Mouse (Mus musculus) heart, embryonic 12.5 days (tissue): ENCODE measurements around the gene Hist1h4c. TPM values are rescaled to one million over a fixed set of nuclear protein-coding genes. Genes with fewer than 3 reads are reported as not detected.
"Not testable (repeated sequence)": the region's sequence is repeated elsewhere in the genome, so short reads cannot be mapped to it uniquely, and the experiment has no call there.

ENCODE experiments used
- ATAC-seq: fragments of 200-750 bp; cut with Nextera tagmentation; 2 replicates; pipeline ENCODE4 v1.8.0; 2017; ENCODE audit warnings: moderate TSS enrichment, moderate library complexity; ENCODE audit not compliant: insufficient number of reproducible peaks, low FRiP score
- H3K27ac ChIP-seq: fragments of 300-500 bp; sonication (generic); 2 replicates; pipeline ENCODE4 v1.5.1; 2016; ENCODE audit warnings: mild to moderate bottlenecking, moderate library complexity; ENCODE audit not compliant: poor library complexity, severe bottlenecking
- H3K27me3 ChIP-seq: fragments of 300-500 bp; sonication (generic); replicated peaks from 2 replicates; pipeline ENCODE4 v1.6.1; 2016; ENCODE audit warnings: mild to moderate bottlenecking, moderate library complexity
- H3K36me3 ChIP-seq: fragments of 300-500 bp; sonication (generic); 2 replicates; pipeline ENCODE4 v1.6.1; 2016; ENCODE audit warnings: mild to moderate bottlenecking, moderate library complexity
- H3K4me1 ChIP-seq: fragments of 300-500 bp; sonication (generic); replicated peaks from 2 replicates; pipeline ENCODE4 v1.6.1; 2016; ENCODE audit warnings: mild to moderate bottlenecking
- H3K4me2 ChIP-seq: fragments of 300-500 bp; sonication (generic); 2 replicates; pipeline ENCODE4 v1.6.1; 2016; ENCODE audit warnings: mild to moderate bottlenecking, moderate library complexity
- H3K4me3 ChIP-seq: fragments of 300-500 bp; sonication (generic); 2 replicates; pipeline ENCODE4 v1.5.1; 2016; ENCODE audit warnings: mild to moderate bottlenecking
- H3K9ac ChIP-seq: fragments of 300-500 bp; sonication (generic); 2 replicates; pipeline ENCODE4 v1.6.1; 2016; ENCODE audit warnings: mild to moderate bottlenecking, moderate library complexity
- H3K9me3 ChIP-seq: fragments of 300-500 bp; sonication (generic); replicated peaks from 2 replicates; pipeline ENCODE4 v1.6.1; 2016; ENCODE audit warnings: mild to moderate bottlenecking, moderate library complexity
- WGBS: fragments of 180-500 bp; shearing (Covaris S2); methylation state at CpG from one replicate; pipeline ENCODE4 v1.1.7; 2016; 5-methylcytosine and 5-hydroxymethylcytosine counted together
- polyA plus RNA-seq: library from polyadenylated mRNA; unstranded; fragments of >200 nt; fragmentation: Nextera tagmentation; extraction: Ambion mirVana; gene quantifications from 2 replicates; pipeline ENCODE4 v1.2.1, GENCODE M21; 2016

The Hist1h4c gene
- polyA plus RNA-seq, 1 experiment from 2014 or later: 3.5 TPM

DNA sequence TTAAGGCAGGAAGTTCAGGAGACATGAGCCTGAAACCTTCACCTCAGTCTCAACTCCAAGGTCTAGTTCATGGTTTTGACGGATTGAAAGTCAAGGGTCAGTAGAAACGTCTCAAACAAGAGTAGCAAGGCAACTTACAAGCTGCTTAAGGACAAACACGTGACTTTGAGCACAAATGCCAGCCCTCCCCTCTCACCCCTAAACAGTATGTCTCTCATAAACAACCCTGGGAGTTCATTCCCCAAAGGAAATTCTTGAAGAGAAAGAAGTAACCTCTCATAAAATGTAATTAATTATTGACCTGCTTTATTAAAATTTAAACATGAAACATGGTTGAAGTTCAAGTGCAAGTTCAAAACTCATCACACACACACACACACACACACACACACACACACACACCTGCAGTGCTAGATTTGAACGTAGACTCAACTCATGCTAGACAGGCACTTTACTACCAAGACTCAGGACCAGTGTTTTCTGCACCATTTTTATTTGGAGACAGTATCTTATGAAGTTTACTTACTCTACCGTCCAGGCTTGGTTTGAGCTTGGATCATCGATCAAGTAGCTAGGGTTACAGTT, 4.3 kb downstream of the Hist1h4c start:
- H3K4me2 ChIP-seq: no peak overlapping the region
- no peak overlapping the region for H3K9ac ChIP-seq
- WGBS: 80% methylated on average over 6 of the region's 6 CpGs
- no peak overlapping the region for H3K27ac ChIP-seq
- no peaks in the 10 kb centered on the region for H3K36me3 ChIP-seq
- no peaks in the 10 kb centered on the region for H3K27me3 ChIP-seq
- H3K9me3 ChIP-seq: no peaks in the 10 kb centered on the region
- peaks cover 13% of the 10 kb centered on the region for H3K4me1 ChIP-seq
- H3K4me3 ChIP-seq: no peak overlapping the region
- no peak for ATAC-seq

GRCm38 (mm10) chr13:23689459-23689858, 8.8 kb downstream of the Hist1h4c start:
- H3K4me2 ChIP-seq: no peak overlapping the region
- H3K9me3 ChIP-seq: no peaks in the 10 kb centered on the region
- no peak overlapping the region for H3K9ac ChIP-seq
- H3K36me3 ChIP-seq: no peaks in the 10 kb centered on the region
- H3K4me3 ChIP-seq: no peak overlapping the region
- no peaks in the 10 kb centered on the region for H3K27me3 ChIP-seq
- peaks cover 8% of the 10 kb centered on the region; the same call in 1 of the 2 replicates for H3K4me1 ChIP-seq
- WGBS: 40% methylated on average over 2 of the region's 2 CpGs
- no peak overlapping the region for H3K27ac ChIP-seq
- no peak for ATAC-seq

GRCm38 (mm10) chr13:23688956-23689355, 9.3 kb downstream of the Hist1h4c start:
- Histone ChIP-seq H3K9me3 (no peaks in the 10 kb centered on the region), H3K4me3 (no peak overlapping the region), H3K9ac (no peak overlapping the region), H3K4me2 (no peak overlapping the region), H3K4me1 (peaks cover 8% of the 10 kb centered on the region; the same call in 1 of the 2 replicates), H3K27ac (no peak overlapping the region), H3K27me3 (no peaks in the 10 kb centered on the region), H3K36me3 (no peaks in the 10 kb centered on the region)
- ATAC-seq: no peak
- WGBS: 93% methylated on average over 2 of the region's 2 CpGs

DNA sequence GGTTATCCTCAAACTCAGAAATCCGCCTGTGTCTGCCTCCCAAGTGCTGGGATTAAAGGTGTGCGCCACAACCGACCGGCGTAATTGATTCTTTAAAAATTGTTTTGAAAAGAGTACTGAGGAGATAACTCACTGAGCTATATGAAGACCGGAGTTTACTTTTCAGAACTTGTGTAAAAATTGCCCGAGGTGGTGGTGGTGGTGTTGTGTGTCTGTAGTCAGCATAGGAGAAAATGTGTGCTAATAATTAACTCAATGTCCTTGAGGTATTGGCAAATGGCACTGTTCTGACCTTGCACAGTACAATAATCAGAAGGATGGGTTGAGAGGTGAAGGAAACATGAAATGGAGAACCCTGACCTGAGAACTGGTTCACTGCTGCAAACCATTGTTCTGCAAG, 10.3 kb downstream of the Hist1h4c start:
- H3K27me3 ChIP-seq: no peaks in the 10 kb centered on the region
- 89% methylated on average over 7 of the region's 7 CpGs for WGBS

DNA sequence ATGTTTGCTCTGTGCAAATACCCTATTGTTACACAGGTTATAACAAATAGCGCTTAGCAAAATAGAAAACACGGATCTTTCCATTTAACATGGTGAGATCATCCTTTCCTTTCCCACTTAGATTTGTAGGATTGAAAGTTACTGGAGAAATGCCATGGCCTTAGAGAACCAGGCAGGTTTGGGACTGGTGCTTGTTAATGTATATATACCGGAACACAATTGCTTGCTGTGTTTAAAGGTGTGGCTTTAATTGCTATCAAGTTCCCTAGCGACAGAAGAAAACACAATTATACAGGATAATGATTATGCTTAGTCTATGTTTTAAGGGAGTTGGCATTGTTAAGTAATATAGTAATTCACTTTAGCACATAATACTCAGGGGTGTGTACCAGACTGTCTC, 11.1 kb downstream of the Hist1h4c start:
- H3K4me2 ChIP-seq: no peak overlapping the region
- 81% methylated on average over 4 of the region's 4 CpGs for whole genome bisulfite sequencing

More for the DNA sequence above, 10.3 kb downstream of the Hist1h4c start:
- Histone ChIP-seq H3K9ac (no peak overlapping the region), H3K4me2 (no peak overlapping the region), H3K4me1 (peaks cover 9% of the 10 kb centered on the region), H3K4me3 (no peak overlapping the region), H3K27ac (no peak overlapping the region), H3K9me3 (no peaks in the 10 kb centered on the region), H3K36me3 (no peaks in the 10 kb centered on the region)
- no peak for ATAC-seq

DNA sequence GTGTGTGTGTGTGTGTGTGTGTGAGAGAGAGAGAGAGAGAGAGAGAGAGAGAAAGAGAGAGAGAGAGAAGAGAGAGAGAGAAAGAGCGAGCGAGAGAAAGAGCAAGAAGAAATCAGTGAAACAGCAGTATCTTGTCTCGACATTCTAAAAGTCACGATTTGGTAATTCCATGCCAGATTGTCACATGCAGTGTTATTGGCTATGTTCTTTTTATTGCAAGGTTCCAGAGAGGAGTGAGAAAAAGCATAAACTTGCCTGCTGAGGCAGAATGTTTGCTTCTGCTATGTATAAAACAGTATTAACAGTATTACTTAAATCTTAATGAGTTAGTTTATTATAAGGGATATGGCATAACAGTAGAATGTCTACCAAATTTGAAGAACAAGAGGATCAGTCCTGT, 12.3 kb downstream of the Hist1h4c start:
- Histone ChIP-seq H3K27ac (peak overlapping the region; percentile 99), H3K36me3 (no peaks in the 10 kb centered on the region), H3K4me3 (peak overlapping the region; percentile 57), H3K9me3 (no peaks in the 10 kb centered on the region), H3K4me2 (peak overlapping the region; percentile 79), H3K9ac (peak overlapping the region; percentile 66), H3K4me1 (peaks cover 15% of the 10 kb centered on the region), H3K27me3 (no peaks in the 10 kb centered on the region)
- WGBS: 63% methylated on average over 4 of the region's 4 CpGs
- no peak for ATAC-seq

More for the DNA sequence above, 11.1 kb downstream of the Hist1h4c start:
- H3K27me3 ChIP-seq: no peaks in the 10 kb centered on the region
- H3K9ac ChIP-seq: no peak overlapping the region
- H3K4me3 ChIP-seq: no peak overlapping the region
- no peaks in the 10 kb centered on the region for H3K9me3 ChIP-seq
- no peak overlapping the region for H3K27ac ChIP-seq
- H3K36me3 ChIP-seq: no peaks in the 10 kb centered on the region
- no peak for ATAC-seq
- H3K4me1 ChIP-seq: peaks cover 15% of the 10 kb centered on the region

DNA sequence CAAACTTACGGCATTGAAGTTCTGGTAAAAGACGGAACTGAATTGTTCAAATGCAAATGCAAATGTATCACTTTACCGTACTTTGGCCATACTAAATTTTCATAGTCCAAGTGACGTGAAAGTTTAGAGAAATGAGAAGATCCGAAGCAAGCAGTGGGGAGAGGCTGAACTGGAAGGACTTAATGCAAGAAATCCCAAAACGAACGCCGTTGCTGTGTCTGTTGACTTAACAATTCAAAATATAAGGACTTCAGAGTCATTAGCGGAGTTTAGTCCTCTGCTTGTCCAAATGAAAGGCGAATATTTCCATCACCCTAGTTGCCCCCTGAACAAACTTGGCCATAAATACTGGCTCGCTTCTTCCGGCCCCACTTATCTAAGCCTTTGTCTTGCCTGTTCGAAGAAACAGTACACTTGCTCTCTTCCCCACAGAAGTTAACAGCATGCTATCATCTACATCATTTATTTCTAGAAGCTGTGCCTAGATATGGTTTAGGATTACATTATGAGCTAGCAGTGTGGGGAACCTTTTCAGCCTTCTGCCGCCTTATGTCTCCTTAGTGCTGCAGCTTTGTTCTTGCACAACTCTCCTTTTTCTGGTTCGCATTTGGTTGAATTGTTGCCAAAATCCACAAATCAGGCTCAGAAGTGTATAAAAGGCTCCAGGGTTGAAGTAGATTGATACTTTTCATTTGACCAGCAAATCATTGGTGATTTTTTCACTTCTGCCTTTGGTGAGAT, 13.0 kb downstream of the Hist1h4c start:
- WGBS: 9% methylated on average over 15 of the region's 15 CpGs
- Histone ChIP-seq H3K9ac (peak overlapping the region; percentile 66), H3K36me3 (no peaks in the 10 kb centered on the region), H3K27me3 (no peaks in the 10 kb centered on the region), H3K27ac (peak overlapping the region; percentile 99), H3K4me2 (peak overlapping the region; percentile 79), H3K9me3 (no peaks in the 10 kb centered on the region), H3K4me1 (peaks cover 13% of the 10 kb centered on the region), H3K4me3 (peak overlapping the region; percentile 57)
- no peak for ATAC-seq

- peak overlapping the region; percentile 79 for H3K9ac ChIP-seq
- peaks cover 13% of the 10 kb centered on the region for H3K4me1 ChIP-seq
- not testable (repeated sequence) for H3K9me3 ChIP-seq, H3K36me3 ChIP-seq, H3K27me3 ChIP-seq
- H3K27ac ChIP-seq: peak overlapping the region; percentile 99
- H3K4me3 ChIP-seq: peak overlapping the region; percentile 57
- WGBS: under 1% methylated on average over 19 of the region's 37 CpGs
- peak overlapping the region; percentile 79 for H3K4me2 ChIP-seq
- peak; percentile 23 for ATAC-seq
Measured at GRCm38 (mm10) chr13:23684295-23684945, 13.8 kb downstream of the Hist1h4c start.

- Histone ChIP-seq H3K4me3 (peak within 1 kb of the TSS; percentile 57), H3K27ac (peak within 1 kb of the TSS; percentile 99), H3K9me3 (no peaks in the 10 kb centered on the region), H3K27me3 (no peaks in the 10 kb centered on the region), H3K36me3 (no peaks in the 10 kb centered on the region), H3K9ac (peak within 1 kb of the TSS; percentile 79), H3K4me1 (peaks cover 13% of the 10 kb centered on the region), H3K4me2 (peak within 1 kb of the TSS; percentile 79)
- peak; percentile 96 for ATAC-seq
- WGBS: under 1% methylated on average over 32 of the region's 32 CpGs
Measured at GRCm38 (mm10) chr13:23683755-23684281, 14.4 kb downstream of the Hist1h4c start, which contains the start of the genes Hist1h2ac and Hist1h2bc. Hist1h2ac (minus strand) TSS chr13:23683948. Hist1h2bc (plus strand) TSS chr13:23684199.

DNA sequence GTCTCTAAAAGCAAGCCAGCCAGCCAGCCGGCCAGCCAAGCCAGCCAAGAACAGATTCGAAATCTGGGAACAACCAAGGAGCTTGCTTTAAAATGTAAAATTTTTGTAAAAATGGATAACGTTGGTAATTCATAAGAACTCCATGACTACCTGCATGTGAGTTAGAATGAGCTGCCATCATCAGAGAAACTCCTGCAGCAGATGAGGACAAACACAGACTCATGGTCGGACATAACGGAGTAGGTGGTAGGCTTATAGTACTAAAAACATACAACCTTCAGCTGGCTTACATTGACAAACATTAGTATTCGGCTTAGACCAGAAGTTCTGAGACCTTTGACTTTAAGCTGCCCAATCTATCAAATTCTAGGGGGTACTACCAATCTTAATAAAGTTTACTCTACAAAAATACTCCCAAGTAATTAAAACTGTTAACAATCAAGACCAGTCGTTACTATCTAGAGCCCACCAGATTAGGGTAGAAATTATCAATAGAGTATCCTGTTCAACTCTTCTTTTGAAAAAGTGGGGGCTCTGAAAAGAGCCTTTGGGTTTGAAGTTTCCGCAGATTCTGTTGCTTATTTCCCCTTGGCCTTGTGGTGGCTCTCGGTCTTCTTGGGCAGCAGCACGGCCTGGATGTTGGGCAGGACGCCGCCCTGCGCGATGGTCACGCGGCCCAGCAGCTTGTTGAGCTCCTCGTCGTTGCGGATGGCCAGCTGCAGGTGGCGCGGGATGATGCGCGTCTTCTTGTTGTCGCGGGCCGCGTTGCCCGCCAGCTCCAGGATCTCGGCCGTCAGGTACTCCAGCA, 15.1 kb downstream of the Hist1h4c start:
- Histone ChIP-seq H3K27ac (peak overlapping the region; percentile 96), H3K4me2 (peak overlapping the region; percentile 69), H3K4me1 (peaks cover 13% of the 10 kb centered on the region), H3K9ac (peak overlapping the region; percentile 73), H3K4me3 (peak overlapping the region; percentile 48)
- not testable (repeated sequence) for H3K27me3 ChIP-seq, H3K36me3 ChIP-seq, H3K9me3 ChIP-seq
- ATAC-seq: peak; percentile 51
- WGBS: 11% methylated on average over 16 of the region's 30 CpGs
